Mouse (Mus musculus): ENCODE data around the gene Fam53b.

Gene Fam53b

GRCm38 (mm10) chr7:132700107-132700506 is 113.6 kb downstream of the Fam53b start:
- POLR2A ChIA-PET = interaction anchor here in 1 of 4 experiments (1.5 kb wide), 1 partner anchor 12 kb away, joined by 6 read pairs; no protein-coding TSS in a partner anchor
- CTCF ChIA-PET = interaction anchor here in 2 of 4 experiments (0.6 to 1.2 kb wide), 2 partner anchors 8 to 111 kb away, joined by 3 to 6 read pairs; no protein-coding TSS in a partner anchor

- CTCF ChIA-PET = no interaction called here
- POLR2A ChIA-PET = interaction anchor here in 2 of 4 experiments (1.1 to 1.6 kb wide), 3 partner anchors 12 to 44 kb away, joined by 3 to 6 read pairs (median 3); no protein-coding TSS in a partner anchor
Observed at GRCm38 (mm10) chr7:132699639-132700038, 114.0 kb downstream of the Fam53b start.

- POLR2A ChIA-PET = interaction anchor here in 2 of 4 experiments (0.5 to 1.6 kb wide), 7 partner anchors 12 to 197 kb away, joined by 3 to 6 read pairs (median 3); no protein-coding TSS in a partner anchor
- CTCF ChIA-PET = no interaction called here
Observed at GRCm38 (mm10) chr7:132699165-132699564, 114.5 kb downstream of the Fam53b start.

GRCm38 (mm10) chr7:132698737-132699136 is 114.9 kb downstream of the Fam53b start:
- ChIA-PET POLR2A (interaction anchor here in 2 of 4 experiments (0.5 to 1.6 kb wide), 6 partner anchors 11 to 198 kb away, joined by 3 to 4 read pairs (median 3); no protein-coding TSS in a partner anchor), CTCF (no interaction called here)

GRCm38 (mm10) chr7:132697258-132697796 is 116.4 kb downstream of the Fam53b start:
- ChIA-PET POLR2A (interaction anchor here in 1 of 4 experiments (0.5 kb wide), 1 partner anchor 114 kb away, joined by 3 read pairs; no protein-coding TSS in a partner anchor), CTCF (interaction anchor here in 1 of 4 experiments (0.9 kb wide), 1 partner anchor 10 kb away, joined by 3 read pairs; no protein-coding TSS in a partner anchor)

GRCm38 (mm10) chr7:132693561-132693960 is 120.1 kb downstream of the Fam53b start:
- CTCF ChIA-PET = no interaction called here

GRCm38 (mm10) chr7:132692719-132693118 is 121.0 kb downstream of the Fam53b start:
- POLR2A ChIA-PET = no interaction called here
- CTCF ChIA-PET = interaction anchor here in 1 of 4 experiments (0.7 kb wide), 1 partner anchor 28 kb away, joined by 3 read pairs; no protein-coding TSS in a partner anchor

More at GRCm38 (mm10) chr7:132693561-132693960, 120.1 kb downstream of the Fam53b start:
- POLR2A ChIA-PET = interaction anchor here in 1 of 4 experiments (1.1 kb wide), 1 partner anchor 24 kb away, joined by 3 read pairs; no protein-coding TSS in a partner anchor

- ChIA-PET CTCF (no interaction called here), POLR2A (no interaction called here)
Observed at GRCm38 (mm10) chr7:132690716-132691472, 122.8 kb downstream of the Fam53b start.

GRCm38 (mm10) chr7:132689722-132690121 is 124.0 kb downstream of the Fam53b start:
- ChIA-PET POLR2A (interaction anchor here in 1 of 4 experiments (0.6 kb wide), 1 partner anchor 46 kb away, joined by 3 read pairs; no protein-coding TSS in a partner anchor), CTCF (interaction anchor here in 1 of 4 experiments (0.5 kb wide), 1 partner anchor 77 kb away, joined by 8 read pairs; no protein-coding TSS in a partner anchor)

GRCm38 (mm10) chr7:132688721-132689120 is 125.0 kb downstream of the Fam53b start:
- ChIA-PET POLR2A (interaction anchor here in 1 of 4 experiments (0.6 kb wide), 1 partner anchor 12 kb away, joined by 3 read pairs; no protein-coding TSS in a partner anchor), CTCF (interaction anchor here in 1 of 4 experiments (0.9 kb wide), 1 partner anchor 1219 kb away, joined by 4 read pairs; no protein-coding TSS in a partner anchor)

GRCm38 (mm10) chr7:132687897-132688296 is 125.8 kb downstream of the Fam53b start:
- POLR2A ChIA-PET = interaction anchor here in 2 of 4 experiments (0.6 to 0.8 kb wide), 3 partner anchors 11 to 185 kb away, joined by 3 read pairs; no protein-coding TSS in a partner anchor
- CTCF ChIA-PET = interaction anchor here in 2 of 4 experiments (0.5 to 0.9 kb wide), 4 partner anchors 9 to 1462 kb away, joined by 3 to 4 read pairs (median 4); no protein-coding TSS in a partner anchor

GRCm38 (mm10) chr7:132686515-132686914 is 127.2 kb downstream of the Fam53b start:
- ChIA-PET CTCF (no interaction called here), POLR2A (no interaction called here)

- ChIA-PET POLR2A (interaction anchor here in 2 of 4 experiments (0.7 to 1.2 kb wide), 3 partner anchors 10 to 574 kb away, joined by 3 read pairs; no protein-coding TSS in a partner anchor), CTCF (no interaction called here)
Observed at GRCm38 (mm10) chr7:132683923-132684322, 129.8 kb downstream of the Fam53b start.

- ChIA-PET CTCF (interaction anchor here in 1 of 4 experiments (1.2 kb wide), 1 partner anchor 9 kb away, joined by 3 read pairs; no protein-coding TSS in a partner anchor), POLR2A (interaction anchor here in 1 of 4 experiments (1.2 kb wide), 1 partner anchor 9 kb away, joined by 3 read pairs; no protein-coding TSS in a partner anchor)
Observed at GRCm38 (mm10) chr7:132682901-132683300, 130.8 kb downstream of the Fam53b start.

GRCm38 (mm10) chr7:132682336-132682735 is 131.3 kb downstream of the Fam53b start:
- CTCF ChIA-PET = interaction anchor here in 1 of 4 experiments (1.2 kb wide), 1 partner anchor 8 kb away, joined by 3 read pairs; no protein-coding TSS in a partner anchor

GRCm38 (mm10) chr7:132681831-132682230 is 131.9 kb downstream of the Fam53b start:
- ChIA-PET POLR2A (no interaction called here), CTCF (interaction anchor here in 1 of 4 experiments (1.2 kb wide), 1 partner anchor 8 kb away, joined by 3 read pairs; no protein-coding TSS in a partner anchor)

More at GRCm38 (mm10) chr7:132682336-132682735, 131.3 kb downstream of the Fam53b start:
- POLR2A ChIA-PET = no interaction called here

GRCm38 (mm10) chr7:132681296-132681695 is 132.4 kb downstream of the Fam53b start:
- ChIA-PET CTCF (no interaction called here), POLR2A (interaction anchor here in 1 of 4 experiments (0.6 kb wide), 1 partner anchor 27 kb away, joined by 3 read pairs; no protein-coding TSS in a partner anchor)

- POLR2A ChIA-PET = no interaction called here
Observed at GRCm38 (mm10) chr7:132679549-132679948, 134.1 kb downstream of the Fam53b start.

GRCm38 (mm10) chr7:132679117-132679516 is 134.6 kb downstream of the Fam53b start:
- ChIA-PET CTCF (no interaction called here), POLR2A (interaction anchor here in 1 of 4 experiments (0.6 kb wide), 1 partner anchor 184 kb away, joined by 3 read pairs; no protein-coding TSS in a partner anchor)

More at GRCm38 (mm10) chr7:132679549-132679948, 134.1 kb downstream of the Fam53b start:
- CTCF ChIA-PET = no interaction called here
